Mouse (Mus musculus): ENCODE results near the gene Pomt1. TPM values are rescaled to one million over a fixed set of nuclear protein-coding genes. Genes with fewer than 3 reads are reported as not detected.

Pomt1 gene
- 28.9 TPM for polyA plus RNA-seq (2014; fragmentation: Illumina TruSeq; extraction: RNeasy Lipid Tissue Mini Kit (QIAGEN cat#74804); ENCODE audit: low read depth, low replicate concordance)

DNA sequence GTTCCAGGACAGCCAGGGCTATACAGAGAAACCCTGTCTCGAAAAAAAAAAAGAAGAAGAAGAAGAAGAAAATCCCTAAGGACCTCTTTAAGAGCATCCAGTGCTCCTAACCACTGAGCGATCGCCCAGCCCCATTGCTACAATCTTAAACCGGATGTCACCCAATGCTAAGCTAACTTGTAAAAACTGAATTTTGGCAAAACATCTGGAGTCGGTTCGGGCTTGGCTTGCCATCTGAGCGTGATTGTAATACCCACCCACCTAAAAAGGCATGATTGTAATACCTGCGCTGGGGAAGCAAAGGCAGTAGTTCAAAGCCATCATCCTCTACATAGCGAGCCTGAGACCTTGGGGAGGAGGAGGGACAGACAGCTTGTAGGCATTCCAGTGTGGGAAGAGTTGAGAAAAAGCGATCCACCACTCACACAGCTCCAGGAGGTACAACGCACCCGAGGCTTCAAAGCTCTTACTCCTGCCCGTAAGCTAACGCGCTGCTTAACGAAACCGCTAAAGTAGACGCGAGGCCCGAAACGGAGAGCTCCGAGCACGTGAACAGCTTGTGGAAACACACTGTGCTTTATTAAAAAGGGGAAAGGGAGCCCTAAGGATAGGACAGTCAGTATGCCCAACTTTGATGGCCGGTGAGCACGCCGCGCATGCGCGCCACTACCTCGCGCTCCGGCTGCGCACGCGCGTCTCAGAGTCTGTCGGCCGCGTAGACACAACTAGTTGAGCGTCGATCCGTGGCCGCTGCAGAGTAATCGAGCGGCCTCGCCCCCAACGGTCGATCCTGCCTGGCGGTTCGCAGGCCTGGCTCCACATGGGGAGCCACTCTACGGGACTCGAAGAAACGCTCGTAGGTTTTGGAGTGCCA is at the start of gene Pomt1:
Pomt1 (plus strand) TSS at position 705 of the 874 bp plus-strand sequence.

GRCm38 (mm10) chr2:32259657-32260417 is 23.4 kb downstream of the Pomt1 start, which contains the start of gene Uck1:
Gene Uck1 (minus strand): TSS chr2:32260159.

GRCm38 (mm10) chr2:32287334-32287840 is 51.0 kb downstream of the Pomt1 start, which contains the start of gene Golga2:
Gene Golga2 (plus strand): TSS chr2:32287384.

GRCm38 (mm10) chr2:32287923-32288367 is 51.6 kb downstream of the Pomt1 start, which contains the start of gene Swi5:
Gene Swi5 (minus strand): TSS chr2:32288075.

Other genes starting within 250 kb of the Pomt1 start
- 2.9 TPM for gene Fam78a, start 151.7 kb upstream of the Pomt1 start, polyA plus RNA-seq (2014; fragmentation: Illumina TruSeq; extraction: RNeasy Lipid Tissue Mini Kit (QIAGEN cat#74804); ENCODE audit: low read depth, low replicate concordance)
- 1.8 TPM for gene Plpp7, start 141.1 kb upstream of the Pomt1 start, polyA plus RNA-seq (2014; fragmentation: Illumina TruSeq; extraction: RNeasy Lipid Tissue Mini Kit (QIAGEN cat#74804); ENCODE audit: low read depth, low replicate concordance)
- gene Prrc2b, start 85.5 kb upstream of the Pomt1 start, polyA plus RNA-seq (2014; fragmentation: Illumina TruSeq; extraction: RNeasy Lipid Tissue Mini Kit (QIAGEN cat#74804); ENCODE audit: low read depth, low replicate concordance), result 70.3 TPM
- gene Uck1, start 23.6 kb downstream of the Pomt1 start, polyA plus RNA-seq (2014; fragmentation: Illumina TruSeq; extraction: RNeasy Lipid Tissue Mini Kit (QIAGEN cat#74804); ENCODE audit: low read depth, low replicate concordance), result 132 TPM
- gene Golga2, start 50.8 kb downstream of the Pomt1 start, polyA plus RNA-seq (2014; fragmentation: Illumina TruSeq; extraction: RNeasy Lipid Tissue Mini Kit (QIAGEN cat#74804); ENCODE audit: low read depth, low replicate concordance), result 56.8 TPM
- 435 TPM for gene Swi5, start 51.5 kb downstream of the Pomt1 start, polyA plus RNA-seq (2014; fragmentation: Illumina TruSeq; extraction: RNeasy Lipid Tissue Mini Kit (QIAGEN cat#74804); ENCODE audit: low read depth, low replicate concordance)
- 72.0 TPM for gene Ciz1, start 115.7 kb downstream of the Pomt1 start, polyA plus RNA-seq (2014; fragmentation: Illumina TruSeq; extraction: RNeasy Lipid Tissue Mini Kit (QIAGEN cat#74804); ENCODE audit: low read depth, low replicate concordance)
- 15.8 TPM for gene Dnm1, start 116.7 kb downstream of the Pomt1 start, polyA plus RNA-seq (2014; fragmentation: Illumina TruSeq; extraction: RNeasy Lipid Tissue Mini Kit (QIAGEN cat#74804); ENCODE audit: low read depth, low replicate concordance)
- gene 1110008P14Rik, start 145.3 kb downstream of the Pomt1 start, polyA plus RNA-seq (2014; fragmentation: Illumina TruSeq; extraction: RNeasy Lipid Tissue Mini Kit (QIAGEN cat#74804); ENCODE audit: low read depth, low replicate concordance), result 149 TPM
- gene Lcn2, start 151.7 kb downstream of the Pomt1 start, polyA plus RNA-seq (2014; fragmentation: Illumina TruSeq; extraction: RNeasy Lipid Tissue Mini Kit (QIAGEN cat#74804); ENCODE audit: low read depth, low replicate concordance), result 3,725 TPM
- gene Ptges2, start 159.3 kb downstream of the Pomt1 start, polyA plus RNA-seq (2014; fragmentation: Illumina TruSeq; extraction: RNeasy Lipid Tissue Mini Kit (QIAGEN cat#74804); ENCODE audit: low read depth, low replicate concordance), result 33.6 TPM
- gene Naif1, start 213.9 kb downstream of the Pomt1 start, polyA plus RNA-seq (2014; fragmentation: Illumina TruSeq; extraction: RNeasy Lipid Tissue Mini Kit (QIAGEN cat#74804); ENCODE audit: low read depth, low replicate concordance), result 3.6 TPM
- gene Slc25a25, start 214.9 kb downstream of the Pomt1 start, polyA plus RNA-seq (2014; fragmentation: Illumina TruSeq; extraction: RNeasy Lipid Tissue Mini Kit (QIAGEN cat#74804); ENCODE audit: low read depth, low replicate concordance), result 25.0 TPM